Mouse (Mus musculus) hindbrain, embryonic 15.5 days (tissue): ENCODE results near the gene Daam2. TPM values are rescaled to one million over a fixed set of nuclear protein-coding genes. Genes with fewer than 3 reads are reported as not detected.

Experiments
- ATAC-seq: fragments of 200-750 bp; cut with Nextera tagmentation; 2 replicates; pipeline ENCODE4 v1.8.0; 2017; ENCODE audit warnings: low read depth, moderate number of reproducible peaks, moderate TSS enrichment; ENCODE audit not compliant: low FRiP score
- H3K27ac ChIP-seq: fragments of 300-500 bp; sonication (generic); replicated peaks from 2 replicates; pipeline ENCODE4 v1.5.1; 2015; ENCODE audit warnings: mild to moderate bottlenecking, inconsistent platforms
- H3K27me3 ChIP-seq: fragments of 300-500 bp; sonication (generic); 2 replicates; pipeline ENCODE4 v1.6.1; 2015; ENCODE audit warnings: control low read depth, inconsistent platforms
- H3K36me3 ChIP-seq: fragments of 300-500 bp; sonication (generic); 2 replicates; pipeline ENCODE4 v1.6.1; 2015; ENCODE audit warnings: control low read depth, inconsistent platforms
- H3K4me1 ChIP-seq: fragments of 300-500 bp; sonication (generic); replicated peaks from 2 replicates; pipeline ENCODE4 v1.6.1; 2015; ENCODE audit warnings: control low read depth, inconsistent platforms
- H3K4me2 ChIP-seq: fragments of 300-500 bp; sonication (generic); 2 replicates; pipeline ENCODE4 v1.6.1; 2015; ENCODE audit warnings: moderate library complexity, mild to moderate bottlenecking, inconsistent platforms
- H3K4me3 ChIP-seq: fragments of 300-500 bp; sonication (generic); 2 replicates; pipeline ENCODE4 v1.5.1; 2015; ENCODE audit warnings: mild to moderate bottlenecking, inconsistent platforms
- H3K9ac ChIP-seq: fragments of 300-500 bp; sonication (generic); 2 replicates; pipeline ENCODE4 v1.6.1; 2015; ENCODE audit warnings: inconsistent platforms
- H3K9me3 ChIP-seq: fragments of 300-500 bp; sonication (generic); 2 replicates; pipeline ENCODE4 v1.6.1; 2016; ENCODE audit warnings: control low read depth, inconsistent platforms
- WGBS: fragments of 180-500 bp; shearing (Covaris S2); methylation state at CpG from one replicate; pipeline ENCODE4 v1.1.7; 2015; 5-methylcytosine and 5-hydroxymethylcytosine counted together
- polyA plus RNA-seq: library from polyadenylated mRNA; unstranded; fragments of >200 nt; fragmentation: Nextera tagmentation; extraction: Ambion mirVana; gene quantifications from 2 replicates; pipeline ENCODE4 v1.2.1, GENCODE M21; 2015

Daam2 gene
- polyA plus RNA-seq, 1 experiment from 2014 or later = 2.5 TPM

DNA sequence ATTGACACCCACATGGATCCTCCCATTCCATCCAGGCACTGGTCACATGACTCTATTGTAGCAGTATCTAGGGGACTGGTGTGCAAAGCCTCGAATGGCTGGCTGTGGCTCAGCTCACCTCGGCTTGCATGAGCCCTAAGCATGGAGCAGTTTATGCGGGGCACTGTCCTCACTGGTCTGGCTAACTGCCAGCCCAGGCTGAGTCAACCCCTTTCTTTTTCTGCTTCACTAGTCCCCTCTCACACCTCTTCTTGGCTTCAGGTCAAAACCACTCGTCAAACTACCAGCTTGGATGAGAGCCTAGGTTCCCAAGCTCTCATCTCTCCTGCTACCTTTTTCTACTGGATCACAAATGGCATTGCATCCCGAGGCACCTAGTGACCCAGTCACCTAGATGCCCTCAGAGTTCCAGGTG is 51.5 kb downstream of the Daam2 start:
- H3K4me2 ChIP-seq = no peak overlapping the region

GRCm38 (mm10) chr17:49509431-49509830 is 54.7 kb downstream of the Daam2 start:
- no peak overlapping the region for H3K9ac ChIP-seq
- no peak overlapping the region for H3K4me2 ChIP-seq
- no peak for ATAC-seq
- no peaks in the 10 kb centered on the region for H3K9me3 ChIP-seq
- peaks cover 5% of the 10 kb centered on the region for H3K4me1 ChIP-seq
- H3K4me3 ChIP-seq = no peak overlapping the region
- H3K27me3 ChIP-seq = no peaks in the 10 kb centered on the region
- WGBS = 93% methylated on average over 16 of the region's 16 CpGs
- H3K36me3 ChIP-seq = no peaks in the 10 kb centered on the region
- no peak overlapping the region for H3K27ac ChIP-seq

More for the DNA sequence above, 51.5 kb downstream of the Daam2 start:
- WGBS = 45% methylated on average over 5 of the region's 5 CpGs
- no peak overlapping the region for H3K9ac ChIP-seq
- no peaks in the 10 kb centered on the region for H3K27me3 ChIP-seq
- H3K36me3 ChIP-seq = no peaks in the 10 kb centered on the region
- H3K4me3 ChIP-seq = no peak overlapping the region
- peak; percentile 81; the same call in 1 of the 2 replicates for ATAC-seq
- H3K9me3 ChIP-seq = no peaks in the 10 kb centered on the region
- peaks cover 5% of the 10 kb centered on the region for H3K4me1 ChIP-seq
- no peak overlapping the region; the same call in 1 of the 2 replicates for H3K27ac ChIP-seq

DNA sequence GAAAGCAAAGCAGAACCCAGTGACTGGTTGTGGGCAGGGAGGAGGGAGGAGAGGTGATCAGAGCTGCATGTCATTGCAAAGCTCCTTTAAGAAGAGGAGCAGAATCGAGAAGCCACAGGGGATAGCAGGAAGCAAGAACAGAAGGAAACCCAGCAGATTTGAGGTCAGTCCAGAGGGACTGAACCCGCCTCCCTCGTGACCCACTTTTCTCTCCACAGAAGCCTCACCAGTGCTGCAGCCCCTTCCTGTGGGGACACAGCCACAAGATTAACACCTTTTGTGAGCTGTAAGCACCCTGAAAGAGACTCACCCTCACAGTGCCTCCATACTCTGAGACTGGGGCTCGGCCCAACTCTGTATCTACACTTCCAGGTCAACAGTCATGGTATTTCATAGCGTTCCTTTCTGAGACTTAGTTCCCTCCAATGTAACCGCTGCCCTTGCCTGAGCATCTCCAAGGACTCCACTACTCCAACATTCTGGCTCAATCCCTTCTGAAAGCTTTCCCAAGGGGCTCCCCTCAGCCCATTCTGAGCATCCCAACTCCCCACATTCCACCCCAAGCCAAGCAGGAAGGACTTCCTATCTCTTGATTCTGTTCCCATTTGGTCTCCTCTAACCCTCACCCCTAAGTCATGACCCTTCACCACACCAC is 60.8 kb downstream of the Daam2 start:
- no peak for ATAC-seq
- no peak overlapping the region for H3K27ac ChIP-seq
- H3K27me3 ChIP-seq = no peaks in the 10 kb centered on the region
- WGBS = 90% methylated on average over 6 of the region's 6 CpGs
- H3K4me1 ChIP-seq = no peaks in the 10 kb centered on the region
- no peak overlapping the region for H3K9ac ChIP-seq
- no peak overlapping the region for H3K4me2 ChIP-seq
- no peaks in the 10 kb centered on the region for H3K9me3 ChIP-seq
- H3K36me3 ChIP-seq = no peaks in the 10 kb centered on the region
- no peak overlapping the region for H3K4me3 ChIP-seq

GRCm38 (mm10) chr17:49500234-49500633 is 63.9 kb downstream of the Daam2 start:
- no peaks in the 10 kb centered on the region for H3K4me1 ChIP-seq
- no peaks in the 10 kb centered on the region for H3K36me3 ChIP-seq
- H3K9ac ChIP-seq = no peak overlapping the region
- no peak for ATAC-seq
- H3K27ac ChIP-seq = no peak overlapping the region
- H3K4me3 ChIP-seq = no peak overlapping the region
- WGBS = 44% methylated on average over 2 of the region's 2 CpGs
- H3K9me3 ChIP-seq = no peaks in the 10 kb centered on the region
- H3K27me3 ChIP-seq = no peaks in the 10 kb centered on the region
- H3K4me2 ChIP-seq = no peak overlapping the region

DNA sequence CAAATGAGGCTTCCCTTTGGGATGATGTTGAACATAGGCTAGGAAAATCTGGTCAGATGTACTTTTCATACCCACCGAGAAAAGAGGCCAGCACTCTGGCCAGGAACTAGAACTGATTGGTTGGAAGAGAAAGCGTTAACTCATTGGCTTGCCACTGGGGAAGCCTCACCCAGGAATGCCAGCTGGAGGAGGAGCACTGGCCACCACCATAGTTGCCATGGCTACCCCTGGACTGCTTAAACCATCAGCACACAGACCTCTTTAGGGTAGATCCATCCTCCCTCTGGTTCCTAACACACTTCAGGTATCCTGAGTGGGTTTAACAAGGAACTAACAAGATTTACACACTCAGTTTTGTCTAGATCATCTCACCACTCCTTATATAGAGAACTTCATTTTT is 64.5 kb downstream of the Daam2 start:
- Histone ChIP-seq H3K27ac (no peak overlapping the region), H3K9ac (no peak overlapping the region), H3K27me3 (no peaks in the 10 kb centered on the region), H3K9me3 (no peaks in the 10 kb centered on the region), H3K4me3 (no peak overlapping the region), H3K4me2 (no peak overlapping the region), H3K36me3 (no peaks in the 10 kb centered on the region), H3K4me1 (no peaks in the 10 kb centered on the region)
- WGBS = 80% methylated on average over 2 of the region's 2 CpGs
- ATAC-seq = no peak

- H3K9me3 ChIP-seq = no peaks in the 10 kb centered on the region
- H3K4me1 ChIP-seq = no peaks in the 10 kb centered on the region
- H3K9ac ChIP-seq = no peak overlapping the region
- no peak overlapping the region for H3K4me3 ChIP-seq
- no peak for ATAC-seq
- H3K27me3 ChIP-seq = no peaks in the 10 kb centered on the region
- 51% methylated on average over 3 of the region's 3 CpGs for WGBS
- no peaks in the 10 kb centered on the region for H3K36me3 ChIP-seq
- no peak overlapping the region for H3K27ac ChIP-seq
- no peak overlapping the region for H3K4me2 ChIP-seq
These were observed 66.0 kb downstream of the Daam2 start for GRCm38 (mm10) chr17:49498169-49498568.

DNA sequence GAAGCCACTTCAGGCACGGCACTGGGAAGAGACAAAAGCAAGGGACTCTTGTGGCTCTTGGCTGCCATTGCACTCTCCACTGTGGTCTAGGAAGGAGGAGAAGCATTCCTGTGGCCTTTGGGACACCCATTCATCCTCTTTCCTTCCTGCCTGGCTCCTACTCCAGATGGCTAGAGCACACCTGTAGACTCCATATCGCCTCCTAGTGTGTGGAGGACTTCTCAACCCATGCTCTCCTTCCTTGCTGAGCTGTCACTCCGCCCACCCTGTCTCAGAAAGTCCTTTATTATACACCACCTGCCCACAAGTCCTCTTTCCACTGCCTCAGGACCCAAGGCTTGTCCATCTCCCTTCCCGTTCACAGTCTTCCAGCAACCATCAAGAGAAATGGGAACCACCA is 70.9 kb downstream of the Daam2 start:
- Histone ChIP-seq H3K36me3 (no peaks in the 10 kb centered on the region), H3K27ac (no peak overlapping the region), H3K9me3 (no peaks in the 10 kb centered on the region), H3K9ac (no peak overlapping the region), H3K27me3 (no peaks in the 10 kb centered on the region), H3K4me1 (no peaks in the 10 kb centered on the region), H3K4me2 (no peak overlapping the region), H3K4me3 (no peak overlapping the region)
- WGBS = 91% methylated on average over 4 of the region's 4 CpGs
- ATAC-seq = no peak

DNA sequence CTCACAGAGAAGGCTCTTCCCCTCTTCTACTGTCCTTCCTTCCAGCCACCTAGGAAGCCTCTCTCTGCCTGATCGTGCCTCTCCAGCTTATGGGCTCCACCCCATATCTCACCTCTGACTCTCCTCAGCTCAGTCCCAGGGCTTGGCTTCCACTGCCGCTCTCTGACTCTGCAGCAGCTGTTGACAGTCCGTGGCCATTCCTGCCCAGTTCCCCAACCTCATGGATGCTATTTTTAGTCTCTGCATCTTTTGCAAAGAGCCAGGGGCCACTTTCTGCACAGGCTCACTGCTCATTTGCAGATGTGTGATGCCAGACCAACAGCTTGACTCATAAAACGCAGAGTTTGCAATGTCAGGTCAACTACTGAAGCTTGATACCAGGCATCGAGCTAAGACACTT is 75.0 kb downstream of the Daam2 start:
- H3K4me1 ChIP-seq = no peaks in the 10 kb centered on the region
- H3K27me3 ChIP-seq = no peaks in the 10 kb centered on the region
- H3K9me3 ChIP-seq = no peaks in the 10 kb centered on the region
- H3K27ac ChIP-seq = no peak overlapping the region
- H3K4me2 ChIP-seq = no peak overlapping the region
- WGBS = 85% methylated on average over 5 of the region's 5 CpGs
- no peak overlapping the region for H3K9ac ChIP-seq
- ATAC-seq = no peak
- no peak overlapping the region for H3K4me3 ChIP-seq
- no peaks in the 10 kb centered on the region for H3K36me3 ChIP-seq

DNA sequence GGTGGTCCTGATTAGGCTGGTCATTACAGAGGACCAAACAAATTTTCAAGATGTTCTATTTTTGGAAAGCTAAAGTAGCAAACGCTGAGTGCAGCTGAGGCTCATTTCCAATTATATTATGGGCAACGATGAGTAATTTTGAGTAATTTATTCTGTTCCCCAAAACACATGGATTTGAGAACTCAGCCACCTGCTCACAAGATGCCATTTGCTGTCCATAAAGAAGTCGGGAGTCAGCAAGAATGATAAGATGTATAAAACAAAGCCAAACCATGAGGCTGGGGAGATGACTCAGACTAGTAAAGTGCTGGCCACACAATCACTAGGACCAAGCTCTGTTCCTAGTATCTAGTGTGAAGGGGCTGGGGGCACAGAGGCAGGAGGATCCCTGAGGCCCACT is 79.7 kb downstream of the Daam2 start:
- no peak overlapping the region for H3K4me2 ChIP-seq
- ATAC-seq = no peak
- H3K27ac ChIP-seq = no peak overlapping the region
- no peaks in the 10 kb centered on the region for H3K36me3 ChIP-seq
- H3K4me3 ChIP-seq = no peak overlapping the region
- 84% methylated on average over 3 of the region's 3 CpGs for WGBS
- no peaks in the 10 kb centered on the region for H3K4me1 ChIP-seq
- H3K27me3 ChIP-seq = no peaks in the 10 kb centered on the region
- no peak overlapping the region for H3K9ac ChIP-seq
- H3K9me3 ChIP-seq = no peaks in the 10 kb centered on the region

GRCm38 (mm10) chr17:49481876-49482275 is 82.3 kb downstream of the Daam2 start:
- no peak for ATAC-seq
- no peaks in the 10 kb centered on the region for H3K9me3 ChIP-seq
- H3K4me3 ChIP-seq = no peak overlapping the region
- no peak overlapping the region for H3K27ac ChIP-seq
- WGBS = 89% methylated on average over 3 of the region's 3 CpGs
- no peaks in the 10 kb centered on the region for H3K27me3 ChIP-seq
- H3K9ac ChIP-seq = no peak overlapping the region
- no peaks in the 10 kb centered on the region for H3K36me3 ChIP-seq
- no peaks in the 10 kb centered on the region for H3K4me1 ChIP-seq
- H3K4me2 ChIP-seq = no peak overlapping the region

GRCm38 (mm10) chr17:49477370-49477769 is 86.8 kb downstream of the Daam2 start:
- Histone ChIP-seq H3K9me3 (no peaks in the 10 kb centered on the region), H3K36me3 (no peaks in the 10 kb centered on the region), H3K4me3 (no peak overlapping the region), H3K4me2 (no peak overlapping the region), H3K27ac (no peak overlapping the region), H3K27me3 (no peaks in the 10 kb centered on the region), H3K4me1 (no peaks in the 10 kb centered on the region), H3K9ac (no peak overlapping the region)
- WGBS = 81% methylated on average over 4 of the region's 4 CpGs
- no peak for ATAC-seq

- 82% methylated on average over 1 of the region's 1 CpGs for WGBS
- Histone ChIP-seq H3K27ac (no peak overlapping the region), H3K4me3 (no peak overlapping the region), H3K27me3 (no peaks in the 10 kb centered on the region), H3K9ac (no peak overlapping the region), H3K4me1 (no peaks in the 10 kb centered on the region), H3K36me3 (no peaks in the 10 kb centered on the region), H3K9me3 (no peaks in the 10 kb centered on the region), H3K4me2 (no peak overlapping the region)
- no peak for ATAC-seq
These were observed 89.0 kb downstream of the Daam2 start for GRCm38 (mm10) chr17:49475174-49475573.

GRCm38 (mm10) chr17:49474051-49474450 is 90.1 kb downstream of the Daam2 start:
- H3K9ac ChIP-seq = no peak overlapping the region

More at GRCm38 (mm10) chr17:49474051-49474450, 90.1 kb downstream of the Daam2 start:
- H3K4me2 ChIP-seq = no peak overlapping the region
- H3K4me1 ChIP-seq = no peaks in the 10 kb centered on the region
- no peak for ATAC-seq
- H3K27ac ChIP-seq = no peak overlapping the region
- no peak overlapping the region for H3K4me3 ChIP-seq
- H3K9me3 ChIP-seq = no peaks in the 10 kb centered on the region
- no peaks in the 10 kb centered on the region for H3K27me3 ChIP-seq
- WGBS = 96% methylated on average over 4 of the region's 4 CpGs
- no peaks in the 10 kb centered on the region for H3K36me3 ChIP-seq
